Mouse (Mus musculus): ENCODE data around the gene Tra2a.

GRCm38 (mm10) chr6:49225728-49226123 is 38.1 kb downstream of the Tra2a start:
- TF ChIP-seq CTCF (IDR thresholded peaks at IDR 0.05; ENCODE audit: extremely low read depth, insufficient read length, insufficient replicate concordance, low read depth, low read length) (no peak), POLR2A (IDR thresholded peaks at IDR 0.05; ENCODE audit: low read depth, low read length) (no peak)
